Mouse (Mus musculus) CH12.LX (cell line): ENCODE results near the gene Dhrs1. TPM values are rescaled to one million over a fixed set of nuclear protein-coding genes. Genes with fewer than 3 reads are reported as not detected.

Experiments
- DNase-seq: peaks from one replicate; pipeline ENCODE4 v3.0.0-alpha.2; 2013; ENCODE audit errors: extremely low read depth
- H3K27ac ChIP-seq: 2 replicates; pipeline ENCODE4 v1.5.1; 2012; ENCODE audit warnings: low read depth, mild to moderate bottlenecking, control low read depth, moderate library complexity; ENCODE audit not compliant: insufficient read depth
- H3K27me3 ChIP-seq: replicated peaks from 2 replicates; pipeline ENCODE3; 2012; ENCODE audit warnings: inconsistent platforms
- H3K36me3 ChIP-seq, 2 experiments: replicated peaks in 1 of 2; 2 replicates each; pipeline versions ENCODE3 to v1.6.1; 2012; ENCODE audit warnings: inconsistent platforms in 1 of 2, low read length in 1 of 2, mild to moderate bottlenecking in 1 of 2, mixed read lengths in 1 of 2, moderate library complexity in 1 of 2; ENCODE audit not compliant: control insufficient read depth in 1 of 2, insufficient read depth in 1 of 2
- H3K4me1 ChIP-seq, 2 experiments: 2 replicates each; pipeline ENCODE4 v1.6.1; 2012; ENCODE audit warnings: inconsistent platforms in 1 of 2, moderate library complexity in 1 of 2; ENCODE audit not compliant: insufficient read depth in 2 of 2, control insufficient read depth in 1 of 2
- H3K4me2 ChIP-seq: 2 replicates; pipeline ENCODE4 v1.6.1; 2012; ENCODE audit warnings: low read depth, mild to moderate bottlenecking, control low read depth; ENCODE audit not compliant: poor library complexity, insufficient read depth, severe bottlenecking
- H3K4me3 ChIP-seq, 3 experiments: fragments of 150-350 bp in 1 of 3; sonication (generic) in 1 of 3; replicated peaks in 1 of 3; 2 replicates each; pipeline versions ENCODE3 to v1.5.1; 2011 to 2012; ENCODE audit warnings: low read depth in 2 of 3, low read length in 2 of 3, mild to moderate bottlenecking in 2 of 3, moderate library complexity in 2 of 3, control low read depth in 1 of 3, improper control_type of control experiment in 1 of 3, inconsistent platforms in 1 of 3, mixed read lengths in 1 of 3; ENCODE audit not compliant: poor library complexity in 1 of 3
- H3K79me2 ChIP-seq: replicated peaks from 2 replicates; pipeline ENCODE4 v1.6.1; 2012; ENCODE audit warnings: mild to moderate bottlenecking, moderate library complexity; ENCODE audit not compliant: control insufficient read depth, poor library complexity, insufficient read depth, severe bottlenecking; ENCODE audit errors: extremely low read depth
- H3K9ac ChIP-seq: 2 replicates; pipeline ENCODE4 v1.6.1; 2012; ENCODE audit warnings: low read depth, mild to moderate bottlenecking, control low read depth, moderate library complexity; ENCODE audit not compliant: insufficient read depth
- H3K9me3 ChIP-seq: replicated peaks from 2 replicates; pipeline ENCODE3; 2012; ENCODE audit warnings: low read length, inconsistent platforms, mixed read lengths
- BHLHE40 ChIP-seq: IDR thresholded peaks from 2 replicates; pipeline ENCODE4 v1.6.1; 2011; ENCODE audit warnings: mild to moderate bottlenecking, low read depth, low read length, improper control_type of control experiment
- CHD2 ChIP-seq: IDR thresholded peaks from 2 replicates; pipeline ENCODE4 v1.6.1; 2011; ENCODE audit warnings: low read length, improper control_type of control experiment
- E2F4 ChIP-seq: IDR thresholded peaks from 2 replicates; pipeline ENCODE4 v1.6.1; 2011; ENCODE audit warnings: low read depth, low read length, improper control_type of control experiment; ENCODE audit not compliant: insufficient replicate concordance
- GABPA ChIP-seq: IDR thresholded peaks from 2 replicates; pipeline ENCODE4 v1.6.1; 2012; ENCODE audit warnings: low read depth, low read length, improper control_type of control experiment, inconsistent platforms; ENCODE audit not compliant: insufficient replicate concordance
- JUN ChIP-seq: IDR thresholded peaks from 2 replicates; pipeline ENCODE4 v1.6.1; 2011; ENCODE audit warnings: low read depth, mild to moderate bottlenecking, low read length, improper control_type of control experiment, moderate library complexity; ENCODE audit not compliant: insufficient read depth
- MAFK ChIP-seq: IDR thresholded peaks from 2 replicates; pipeline ENCODE4 v1.6.1; 2011; ENCODE audit warnings: low read length, improper control_type of control experiment; ENCODE audit not compliant: insufficient replicate concordance
- MAZ ChIP-seq: IDR thresholded peaks from 2 replicates; pipeline ENCODE4 v1.6.1; 2012; ENCODE audit warnings: low read depth, mild to moderate bottlenecking, inconsistent platforms, low read length, improper control_type of control experiment, moderate library complexity
- MEF2A ChIP-seq: IDR thresholded peaks from 2 replicates; pipeline ENCODE4 v1.6.1; 2014; ENCODE audit warnings: low read depth, mild to moderate bottlenecking, inconsistent platforms, low read length, improper control_type of control experiment, borderline replicate concordance
- MXI1 ChIP-seq: IDR thresholded peaks from 2 replicates; pipeline ENCODE4 v1.6.1; 2011; ENCODE audit warnings: mild to moderate bottlenecking, low read depth, low read length, improper control_type of control experiment
- NELFE ChIP-seq: IDR thresholded peaks from 2 replicates; pipeline ENCODE4 v1.6.1; 2011; ENCODE audit warnings: low read depth, low read length, improper control_type of control experiment
- PAX5 ChIP-seq: IDR thresholded peaks from 2 replicates; pipeline ENCODE4 v1.6.1; 2012; ENCODE audit warnings: low read length, inconsistent platforms, mixed read lengths
- POLR2AphosphoS2 ChIP-seq: IDR thresholded peaks from 2 replicates; pipeline ENCODE4 v1.6.1; 2011; ENCODE audit warnings: low read depth, low read length, improper control_type of control experiment
- RAD21 ChIP-seq: IDR thresholded peaks from 2 replicates; pipeline ENCODE4 v1.6.1; 2011; ENCODE audit warnings: low read depth, mild to moderate bottlenecking, low read length, improper control_type of control experiment, moderate library complexity
- RCOR1 ChIP-seq: conservative IDR thresholded peaks from 2 replicates; pipeline ENCODE4 v1.6.1; 2012; ENCODE audit warnings: low read depth, mild to moderate bottlenecking, inconsistent platforms, low read length, improper control_type of control experiment
- SMC3 ChIP-seq: IDR thresholded peaks from 2 replicates; pipeline ENCODE4 v1.6.1; 2011; ENCODE audit warnings: low read depth, low read length, improper control_type of control experiment
- UBTF ChIP-seq: IDR thresholded peaks from 2 replicates; pipeline ENCODE4 v1.6.1; 2012; ENCODE audit warnings: low read depth, mild to moderate bottlenecking, inconsistent platforms, low read length, improper control_type of control experiment, moderate library complexity
- USF2 ChIP-seq: conservative IDR thresholded peaks from 2 replicates; pipeline ENCODE4 v1.6.1; 2011; ENCODE audit warnings: low read depth, low read length, improper control_type of control experiment
- ZMIZ1 ChIP-seq: IDR thresholded peaks from 2 replicates; pipeline ENCODE4 v1.6.1; 2012; ENCODE audit warnings: low read depth, mild to moderate bottlenecking, inconsistent platforms, low read length, improper control_type of control experiment
- ZNF384 ChIP-seq: IDR thresholded peaks from 2 replicates; pipeline ENCODE4 v1.6.1; 2012; ENCODE audit warnings: low read depth, low read length, improper control_type of control experiment, inconsistent platforms
- dilution Hi-C: fragments of 300-500 bp; cut with MboI; formaldehyde crosslinking; loops from 2 replicates; pipeline ENCODE4 v1.14.3; 2020; ENCODE audit warnings: low sequenced_read_pairs; ENCODE audit not compliant: extremely low pct_unique_long_range_greater_than_20kb, extremely low pct_ligation_motif_present
- in situ Hi-C: fragments of 300-500 bp; cut with MboI; formaldehyde crosslinking; loops from 3 replicates; pipeline ENCODE4 v1.14.3; 2019; ENCODE audit warnings: low sequenced_read_pairs, low pct_ligation_motif_present, low pct_unique_long_range_greater_than_20kb, mixed read lengths
- polyA plus RNA-seq: library from polyadenylated mRNA; unstranded; fragments of >175 nt; gene quantifications from 2 replicates; pipeline ENCODE4 v1.2.1, GENCODE M21; 2012; ENCODE audit warnings: low read depth; ENCODE audit not compliant: insufficient read length
- total RNA-seq, 2 experiments: library from RNA; depleted of rRNA; stranded (reverse); fragments of 300-350 nt in 1 of 2; fragments of >200 nt in 1 of 2; gene quantifications; 2 replicates each; pipeline ENCODE4 v1.2.3; 2012 to 2014

Dhrs1 gene
- total and polyA plus RNA-seq, 3 experiments: 26.1 to 34.1 (median 33.2) TPM

DNA sequence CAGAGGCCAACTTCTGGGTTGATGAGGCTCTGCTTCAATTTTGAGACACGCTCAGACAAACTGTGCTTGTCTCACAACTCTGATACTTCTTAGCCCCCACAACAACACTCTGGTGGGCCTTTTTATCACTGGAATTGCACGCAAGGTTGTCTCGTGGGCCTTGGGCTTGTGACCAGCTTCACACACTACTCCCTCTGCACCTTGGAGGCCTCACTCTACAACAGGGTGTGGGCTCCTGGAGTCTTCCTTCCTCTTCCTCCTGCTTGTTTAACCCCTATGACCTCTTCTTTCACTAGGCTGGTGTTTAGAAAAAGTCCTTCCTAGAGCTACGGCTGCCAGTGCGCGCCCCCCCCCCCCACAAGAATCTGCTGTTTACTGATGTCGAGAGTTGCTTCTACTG is 31.2 kb upstream of the Dhrs1 start:
- Histone ChIP-seq H3K9ac (no peak overlapping the region), H3K27me3 (peaks cover 63% of the 10 kb centered on the region), H3K36me3 (no peaks in the 10 kb centered on the region)
- no peak for DNase-seq
- TF ChIP-seq RCOR1 (no peak), NELFE (no peak), ZNF384 (no peak), GABPA (no peak)
- TF ChIP-seq, all 38 proteins: peak for 0
- Histone ChIP-seq H3K79me2 (no peaks in the 10 kb centered on the region), H3K4me2 (no peak overlapping the region), H3K4me1 (peaks cover 0 to 8% of the 10 kb centered on the region in 2 experiments; a peak in 1 of 4 replicates), H3K27ac (no peak overlapping the region), H3K9me3 (no peaks in the 10 kb centered on the region), H3K4me3 (no peak overlapping the region)
- in situ Hi-C loops: no loop called here
- dilution Hi-C loops: no loop called here

DNA sequence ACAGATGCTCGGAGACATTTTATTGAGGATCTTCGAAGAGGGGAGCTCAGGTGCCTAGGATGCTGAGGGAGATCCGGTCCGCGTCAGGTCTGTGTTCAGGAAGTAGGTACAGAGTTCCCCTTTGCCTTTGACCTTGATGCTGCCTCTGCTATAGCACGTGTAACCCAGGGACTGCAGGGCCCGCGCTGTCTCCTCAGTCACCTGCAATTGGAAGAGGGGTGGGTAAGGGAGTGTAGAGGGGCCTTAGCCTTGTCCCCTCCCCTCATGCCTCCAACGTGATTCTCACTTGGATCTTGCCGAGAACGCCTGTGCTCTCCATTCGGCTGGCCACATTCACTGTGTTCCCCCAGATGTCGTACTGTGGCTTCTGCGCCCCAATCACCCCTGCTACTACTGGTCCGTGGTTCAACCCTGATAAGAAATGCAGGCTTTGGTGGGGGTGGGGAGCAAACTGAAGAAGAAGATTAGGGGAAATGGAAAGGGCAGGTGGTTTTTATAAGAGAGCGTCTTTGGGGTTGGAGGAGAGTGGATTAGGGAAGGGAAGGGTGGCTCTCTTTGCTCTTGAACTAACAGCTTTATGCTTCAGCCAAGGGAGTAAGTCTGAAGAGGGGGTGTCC is 23.7 kb upstream of the Dhrs1 start:
- Histone ChIP-seq H3K4me1 (peaks cover 7 to 14% of the 10 kb centered on the region in 2 experiments; a peak in 3 of 4 replicates), H3K79me2 (no peaks in the 10 kb centered on the region), H3K27ac (no peak overlapping the region), H3K9ac (no peak overlapping the region), H3K4me2 (no peak overlapping the region), H3K36me3 (no peaks in the 10 kb centered on the region), H3K4me3 (no peak overlapping the region), H3K9me3 (no peaks in the 10 kb centered on the region), H3K27me3 (peaks cover 23% of the 10 kb centered on the region)
- in situ Hi-C loops (no loop called here), dilution Hi-C loops (no loop called here)
- DNase-seq: no peak
- TF ChIP-seq SMC3 (no peak), USF2 (no peak), JUN (no peak), NELFE (no peak), PAX5 (no peak), CHD2 (no peak), MAZ (no peak), BHLHE40 (no peak), ZMIZ1 (no peak), E2F4 (no peak), RAD21 (no peak), POLR2AphosphoS2 (no peak), MEF2A (no peak), GABPA (no peak), MXI1 (no peak), UBTF (no peak), MAFK (no peak)
